Mouse (Mus musculus) embryonic facial prominence, embryonic 10.5 days (tissue): ENCODE results near the gene Cables2. TPM values are rescaled to one million over a fixed set of nuclear protein-coding genes. Genes with fewer than 3 reads are reported as not detected.
A peak's percentile ranks its signal among the peaks of the same experiment; 100 is the strongest.

Experiments used
- DNase-seq: peaks from one replicate; pipeline ENCODE4 v3.0.0-alpha.2; 2017; ENCODE audit warnings: low spot score
- H3K27ac ChIP-seq: fragments of 300-500 bp; sonication (generic); replicated peaks from 2 replicates; pipeline ENCODE4 v1.5.1; 2016; ENCODE audit warnings: mild to moderate bottlenecking
- H3K27me3 ChIP-seq: fragments of 300-500 bp; sonication (generic); replicated peaks from 2 replicates; pipeline ENCODE4 v1.6.1; 2016; ENCODE audit warnings: low read depth, mild to moderate bottlenecking; ENCODE audit not compliant: poor library complexity, severe bottlenecking
- H3K36me3 ChIP-seq: fragments of 300-500 bp; sonication (generic); replicated peaks from 2 replicates; pipeline ENCODE4 v1.6.1; 2016; ENCODE audit warnings: mild to moderate bottlenecking, moderate library complexity
- H3K4me1 ChIP-seq: fragments of 300-500 bp; sonication (generic); 2 replicates; pipeline ENCODE4 v1.6.1; 2016
- H3K4me3 ChIP-seq: fragments of 300-500 bp; sonication (generic); 2 replicates; pipeline ENCODE4 v1.5.1; 2016; ENCODE audit warnings: mild to moderate bottlenecking, moderate library complexity
- H3K9me3 ChIP-seq: fragments of 300-500 bp; sonication (generic); 2 replicates; pipeline ENCODE4 v1.6.1; 2016; ENCODE audit warnings: mild to moderate bottlenecking
- WGBS: fragments of 180-500 bp; shearing (Covaris S2); methylation state at CpG from one replicate; pipeline ENCODE4 v1.1.7; 2016; 5-methylcytosine and 5-hydroxymethylcytosine counted together
- polyA plus RNA-seq: library from polyadenylated mRNA; unstranded; fragments of >200 nt; fragmentation: Nextera tagmentation; extraction: Ambion mirVana; gene quantifications from 2 replicates; pipeline ENCODE4 v1.2.1, GENCODE M21; 2016

Gene Cables2
- polyA plus RNA-seq, 1 experiment from 2014 or later = 12.7 TPM

DNA sequence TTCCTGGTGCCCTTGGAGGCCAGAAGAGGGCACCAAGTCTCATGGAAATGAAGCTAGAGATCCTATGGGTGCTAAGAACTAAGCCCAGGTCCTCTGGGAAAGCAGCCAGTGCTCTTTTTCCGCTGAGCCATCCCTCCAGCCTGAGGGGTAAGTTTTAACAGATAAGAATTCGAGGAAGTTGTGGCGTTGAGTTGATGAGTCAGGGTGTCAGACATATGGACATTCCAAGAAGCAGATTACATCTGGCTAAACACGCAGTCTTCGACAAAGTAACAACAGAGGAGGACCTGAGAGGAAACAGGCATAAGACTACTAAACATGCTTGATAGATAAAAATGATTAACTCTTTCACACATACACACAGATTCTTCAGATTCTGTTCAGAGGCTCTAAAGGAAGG, 34.7 kb downstream of the Cables2 start:
- Histone ChIP-seq H3K4me3 (no peak overlapping the region), H3K36me3 (no peaks in the 10 kb centered on the region), H3K4me1 (peaks cover 19% of the 10 kb centered on the region), H3K27ac (no peak overlapping the region), H3K9me3 (no peaks in the 10 kb centered on the region), H3K27me3 (no peaks in the 10 kb centered on the region)
- no peak for DNase-seq
- 81% methylated on average over 5 of the region's 5 CpGs for WGBS

DNA sequence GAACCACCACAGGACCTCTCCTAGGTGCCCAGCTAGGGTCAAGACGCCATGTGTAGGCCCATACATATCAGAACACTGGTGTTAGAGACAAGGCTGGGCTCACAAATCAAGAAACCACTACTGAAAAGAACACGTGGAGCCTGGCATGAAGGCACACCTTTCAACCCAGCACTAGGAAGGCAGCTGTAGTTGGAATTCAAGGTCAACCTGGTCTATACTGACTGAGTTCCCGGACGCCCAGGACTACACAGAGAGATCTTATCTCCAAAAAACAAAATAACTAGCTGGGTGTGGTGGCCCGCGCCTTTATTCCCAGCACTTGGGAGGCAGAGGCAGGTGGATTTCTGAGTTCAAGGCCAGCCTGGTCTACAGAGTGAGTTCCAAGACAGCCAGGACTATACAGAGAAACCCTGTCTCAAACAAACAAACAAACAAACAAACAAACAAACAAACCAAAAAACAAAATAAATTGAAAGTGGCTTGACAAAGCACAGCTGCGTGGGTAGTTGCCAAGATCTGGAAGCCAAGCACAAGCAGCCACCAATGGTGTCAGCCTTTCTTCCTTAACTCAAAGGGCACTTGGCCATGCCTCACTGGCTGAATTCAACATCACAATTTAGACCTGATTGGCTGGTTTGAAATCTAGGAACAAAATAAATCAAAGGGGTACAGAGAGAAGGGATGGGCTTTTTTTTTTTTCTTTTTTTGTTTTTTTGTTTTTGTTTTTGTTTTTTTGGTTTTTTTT, 35.5 kb downstream of the Cables2 start:
- Histone ChIP-seq H3K4me1 (peaks cover 23% of the 10 kb centered on the region), H3K36me3 (no peaks in the 10 kb centered on the region), H3K4me3 (no peak overlapping the region), H3K9me3 (no peaks in the 10 kb centered on the region), H3K27ac (no peak overlapping the region), H3K27me3 (no peaks in the 10 kb centered on the region)
- 90% methylated on average over 7 of the region's 7 CpGs for WGBS
- no peak for DNase-seq

DNA sequence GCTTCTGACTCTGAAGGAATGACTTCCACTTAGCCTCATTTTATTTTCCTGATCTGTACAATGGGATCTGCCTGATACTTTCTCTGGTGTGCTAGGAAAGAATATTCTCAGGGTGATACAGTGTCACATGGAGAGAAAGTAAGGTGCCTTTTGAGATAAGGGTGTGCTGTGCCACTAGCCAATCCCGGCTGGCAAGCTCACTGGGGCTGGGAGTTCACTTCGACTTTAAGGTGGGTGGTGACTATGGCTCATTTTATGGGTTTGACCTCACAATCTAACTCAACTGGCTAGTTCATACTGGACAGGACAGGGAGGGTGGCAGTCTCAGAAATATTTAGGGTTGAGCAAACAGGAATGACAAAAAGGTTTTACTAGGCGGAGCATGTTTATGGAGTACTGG, 36.4 kb downstream of the Cables2 start:
- Histone ChIP-seq H3K36me3 (no peaks in the 10 kb centered on the region), H3K4me1 (peaks cover 29% of the 10 kb centered on the region), H3K27ac (no peak overlapping the region; the same call in 1 of the 2 replicates), H3K27me3 (no peaks in the 10 kb centered on the region), H3K4me3 (no peak overlapping the region), H3K9me3 (no peaks in the 10 kb centered on the region)
- WGBS = 86% methylated on average over 3 of the region's 3 CpGs
- no peak for DNase-seq

DNA sequence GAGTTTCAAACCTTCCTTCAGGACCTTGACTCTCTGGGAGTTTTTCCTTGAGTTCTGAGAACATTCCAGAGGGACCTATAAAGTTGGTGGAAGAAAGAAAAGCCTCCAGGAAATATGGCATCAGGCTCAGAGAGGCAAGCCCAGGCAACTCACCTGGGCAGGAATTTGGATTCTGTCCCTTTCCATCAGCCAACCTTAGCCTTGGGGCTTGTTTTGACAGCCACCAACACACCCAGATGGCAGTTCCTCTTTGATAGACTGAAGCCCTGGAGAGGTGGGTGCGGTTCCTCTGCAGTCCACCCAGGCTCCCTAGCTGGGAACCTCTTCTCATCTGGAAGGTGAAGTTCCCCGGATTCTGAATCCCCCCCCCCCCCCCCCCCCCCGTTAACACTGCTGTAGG, 36.8 kb downstream of the Cables2 start:
- H3K36me3 ChIP-seq = no peaks in the 10 kb centered on the region
- 51% methylated on average over 3 of the region's 3 CpGs for WGBS
- H3K4me1 ChIP-seq = peaks cover 33% of the 10 kb centered on the region
- H3K27me3 ChIP-seq = no peaks in the 10 kb centered on the region
- no peak overlapping the region for H3K4me3 ChIP-seq
- no peaks in the 10 kb centered on the region for H3K9me3 ChIP-seq
- H3K27ac ChIP-seq = peak overlapping the region; percentile 59
- no peak for DNase-seq

DNA sequence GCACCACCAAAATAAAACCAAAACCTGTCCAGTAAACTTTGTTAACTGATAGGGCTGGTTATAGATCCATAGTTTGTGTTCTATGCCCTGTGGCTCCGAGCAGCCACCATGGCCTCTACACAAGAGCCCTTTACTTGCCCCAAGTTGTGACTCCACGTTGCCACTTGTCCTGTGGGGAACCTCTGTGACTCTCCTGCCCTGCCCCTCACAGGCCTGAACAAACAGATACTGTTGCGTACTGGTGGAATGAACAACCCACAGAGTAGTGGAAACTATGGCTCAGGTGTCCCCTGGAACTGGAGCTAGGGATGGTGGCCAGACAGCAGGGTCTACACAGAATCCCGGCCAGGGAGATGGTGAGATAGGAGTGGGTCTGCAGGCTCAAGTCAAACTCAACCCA, 37.5 kb downstream of the Cables2 start:
- Histone ChIP-seq H3K27ac (peak overlapping the region; percentile 59), H3K27me3 (no peaks in the 10 kb centered on the region), H3K36me3 (no peaks in the 10 kb centered on the region), H3K4me3 (no peak overlapping the region), H3K9me3 (no peaks in the 10 kb centered on the region), H3K4me1 (peaks cover 37% of the 10 kb centered on the region)
- WGBS = 88% methylated on average over 4 of the region's 4 CpGs
- DNase-seq = no peak

DNA sequence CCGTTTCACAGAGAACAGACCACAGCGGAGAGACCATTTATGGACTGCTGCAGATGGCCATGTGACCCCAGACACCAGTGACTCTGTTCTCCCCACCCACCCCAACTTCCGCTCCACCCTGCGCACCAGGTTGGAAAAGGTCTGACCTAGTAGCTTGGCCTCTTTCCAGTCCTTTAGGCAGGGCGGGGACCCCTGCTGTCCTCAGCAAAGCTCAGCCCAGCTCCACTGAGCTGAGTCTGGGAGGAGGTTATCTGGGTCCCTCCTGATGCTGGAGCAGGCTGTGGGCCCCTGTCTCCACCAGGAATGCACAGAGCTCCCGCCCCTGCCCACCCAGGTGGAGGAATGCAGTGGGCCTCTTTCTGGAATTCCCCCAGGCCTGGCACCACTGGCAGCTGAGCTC, 38.3 kb downstream of the Cables2 start:
- 58% methylated on average over 6 of the region's 6 CpGs for WGBS
- Histone ChIP-seq H3K4me3 (no peak overlapping the region), H3K4me1 (peaks cover 39% of the 10 kb centered on the region), H3K27me3 (no peaks in the 10 kb centered on the region), H3K36me3 (no peaks in the 10 kb centered on the region), H3K9me3 (no peaks in the 10 kb centered on the region), H3K27ac (peak overlapping the region; percentile 70)
- peak; percentile 51 for DNase-seq

DNA sequence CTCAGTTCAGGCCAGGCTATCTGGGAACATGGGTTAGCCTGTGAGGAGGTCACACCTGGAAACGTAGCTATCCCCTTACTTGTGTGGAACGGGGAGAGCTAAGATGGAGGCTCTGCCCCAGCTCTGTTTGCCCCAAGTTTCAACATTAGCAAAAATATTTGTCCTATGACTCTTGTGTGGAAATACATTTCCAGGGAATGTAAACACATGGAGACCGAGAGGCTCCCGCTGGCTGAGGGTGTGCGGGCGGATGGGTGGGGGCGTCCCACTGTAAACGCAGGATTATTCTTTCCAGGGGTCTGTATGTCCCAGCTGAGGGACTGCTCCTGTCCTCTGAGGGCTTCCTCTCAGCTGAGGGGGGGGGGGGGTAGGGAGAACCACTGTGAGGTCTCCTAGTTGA, 38.9 kb downstream of the Cables2 start:
- peaks cover 39% of the 10 kb centered on the region for H3K4me1 ChIP-seq
- DNase-seq = no peak
- no peaks in the 10 kb centered on the region for H3K27me3 ChIP-seq
- no peaks in the 10 kb centered on the region for H3K9me3 ChIP-seq
- H3K27ac ChIP-seq = 0 out of 2 replicates have a peak overlapping the region, but pooled peaks have one; percentile 70
- H3K36me3 ChIP-seq = no peaks in the 10 kb centered on the region
- WGBS = 93% methylated on average over 8 of the region's 8 CpGs
- no peak overlapping the region for H3K4me3 ChIP-seq

DNA sequence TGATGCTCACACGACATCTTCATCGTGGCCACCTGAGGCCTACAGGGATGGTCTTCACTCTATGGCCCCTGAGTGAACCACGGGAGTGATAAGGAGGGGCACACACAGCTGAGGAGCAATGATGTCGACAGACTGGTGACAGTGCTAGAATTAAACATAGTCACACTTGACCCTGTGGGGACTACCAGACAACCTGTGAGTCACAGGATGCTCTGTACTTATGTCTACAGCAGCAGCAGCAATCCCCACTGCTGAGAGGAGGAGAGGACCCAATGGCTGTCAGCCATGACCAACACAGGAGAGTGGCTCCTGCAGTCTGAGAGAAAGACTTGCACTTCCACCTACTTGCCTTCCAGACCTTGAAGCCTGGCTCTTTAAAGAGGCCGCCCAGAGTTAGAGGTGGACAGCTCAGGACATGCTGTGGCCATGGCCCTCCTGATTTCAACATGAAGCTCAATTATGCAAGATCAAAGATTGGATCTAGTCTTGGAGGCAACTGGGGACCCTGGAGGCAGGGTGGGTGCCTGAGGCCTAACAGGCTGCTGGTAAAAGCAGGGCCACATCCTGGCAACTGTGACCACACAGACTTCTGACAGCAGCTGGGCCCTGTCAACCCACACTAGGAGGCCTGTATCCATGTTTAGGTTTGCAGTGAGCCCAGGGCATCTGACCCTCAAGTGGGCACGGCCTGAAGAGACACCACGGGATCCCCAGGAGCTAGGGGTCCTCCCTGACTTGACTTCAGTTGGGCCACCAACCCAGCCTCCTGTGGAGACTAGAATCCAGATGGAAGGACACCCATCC, 40.0 kb downstream of the Cables2 start:
- DNase-seq = no peak
- H3K36me3 ChIP-seq = no peaks in the 10 kb centered on the region
- 0 out of 2 replicates have a peak overlapping the region, but pooled peaks have one; percentile 24 for H3K27ac ChIP-seq
- no peak overlapping the region for H3K4me3 ChIP-seq
- H3K9me3 ChIP-seq = no peaks in the 10 kb centered on the region
- peaks cover 48% of the 10 kb centered on the region for H3K4me1 ChIP-seq
- 86% methylated on average over 7 of the region's 7 CpGs for WGBS
- peaks cover 10% of the 10 kb centered on the region for H3K27me3 ChIP-seq

DNA sequence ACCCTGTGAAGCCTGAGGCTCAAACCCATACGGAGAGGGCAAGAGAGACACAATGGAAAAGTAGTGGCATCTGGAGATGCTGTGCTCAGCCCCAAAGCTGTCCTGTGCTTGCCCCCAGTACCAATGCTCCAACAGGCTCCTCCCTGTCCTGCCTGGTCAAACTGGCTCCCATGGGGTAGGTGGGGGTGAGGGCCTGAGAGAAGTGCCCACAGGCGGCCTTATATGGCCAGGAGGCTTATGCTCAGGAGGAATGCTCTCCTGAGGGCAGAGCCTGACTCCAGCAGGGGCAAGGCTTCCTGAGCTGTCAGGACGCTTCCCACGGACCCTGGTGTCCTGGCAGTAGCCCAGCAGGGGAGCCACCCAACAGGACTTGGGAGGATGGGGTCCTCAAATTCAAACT, 42.8 kb downstream of the Cables2 start:
- no peaks in the 10 kb centered on the region for H3K36me3 ChIP-seq
- no peak overlapping the region for H3K4me3 ChIP-seq
- 50% methylated on average over 4 of the region's 4 CpGs for WGBS
- no peak overlapping the region; the same call in none of the 2 replicates for H3K27ac ChIP-seq
- no peak for DNase-seq
- peaks cover 69% of the 10 kb centered on the region for H3K4me1 ChIP-seq
- no peaks in the 10 kb centered on the region for H3K9me3 ChIP-seq
- peaks cover 37% of the 10 kb centered on the region for H3K27me3 ChIP-seq

DNA sequence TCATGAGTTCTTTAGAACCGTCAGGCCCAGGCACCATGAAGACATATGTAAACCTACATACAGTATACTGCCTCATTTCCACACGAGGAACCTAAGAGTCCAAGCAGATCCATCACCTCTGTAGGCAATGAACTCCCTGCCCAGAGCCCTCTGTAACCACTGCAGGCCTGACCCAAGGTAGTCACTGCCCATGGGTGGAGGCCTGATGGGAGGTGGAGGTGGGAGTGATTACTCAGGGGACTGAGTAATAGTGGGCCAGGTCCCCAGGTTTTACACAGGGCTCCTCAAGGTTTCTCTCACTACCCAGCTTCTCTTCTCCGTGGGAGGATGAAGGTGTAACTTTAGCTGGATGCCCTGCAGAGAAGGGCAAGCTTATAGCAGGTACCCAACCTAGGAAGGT, 44.2 kb downstream of the Cables2 start:
- Histone ChIP-seq H3K27ac (no peak overlapping the region), H3K4me1 (peaks cover 72% of the 10 kb centered on the region), H3K27me3 (peaks cover 50% of the 10 kb centered on the region), H3K36me3 (no peaks in the 10 kb centered on the region), H3K4me3 (no peak overlapping the region), H3K9me3 (no peaks in the 10 kb centered on the region)
- no peak for DNase-seq
- 81% methylated on average over 3 of the region's 3 CpGs for WGBS

DNA sequence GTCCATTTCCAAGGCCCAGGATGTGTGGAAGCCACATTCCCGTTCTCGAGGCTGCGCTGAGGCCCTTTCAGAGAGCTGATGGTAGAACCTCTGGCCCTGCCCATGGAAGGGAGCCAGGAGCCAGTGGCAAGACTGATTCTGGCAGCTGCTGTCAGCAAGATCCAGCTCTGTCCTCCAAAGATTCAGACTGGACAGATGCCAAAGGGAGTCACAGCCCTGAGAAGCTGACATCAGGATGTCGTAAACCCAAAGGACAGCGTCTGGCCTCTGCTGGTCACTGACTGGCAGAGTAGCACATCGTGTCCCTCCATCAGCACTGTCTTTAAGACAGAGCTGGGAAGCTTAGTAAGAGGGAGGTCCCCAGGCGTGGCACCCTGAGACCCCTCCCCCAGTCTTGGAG, 44.7 kb downstream of the Cables2 start:
- H3K27me3 ChIP-seq = peaks cover 56% of the 10 kb centered on the region
- H3K9me3 ChIP-seq = no peaks in the 10 kb centered on the region
- no peak for DNase-seq
- H3K4me3 ChIP-seq = no peak overlapping the region
- peak overlapping the region; percentile 70; the same call in 1 of the 2 replicates for H3K27ac ChIP-seq
- H3K4me1 ChIP-seq = peaks cover 72% of the 10 kb centered on the region
- H3K36me3 ChIP-seq = no peaks in the 10 kb centered on the region
- WGBS = 72% methylated on average over 7 of the region's 7 CpGs

DNA sequence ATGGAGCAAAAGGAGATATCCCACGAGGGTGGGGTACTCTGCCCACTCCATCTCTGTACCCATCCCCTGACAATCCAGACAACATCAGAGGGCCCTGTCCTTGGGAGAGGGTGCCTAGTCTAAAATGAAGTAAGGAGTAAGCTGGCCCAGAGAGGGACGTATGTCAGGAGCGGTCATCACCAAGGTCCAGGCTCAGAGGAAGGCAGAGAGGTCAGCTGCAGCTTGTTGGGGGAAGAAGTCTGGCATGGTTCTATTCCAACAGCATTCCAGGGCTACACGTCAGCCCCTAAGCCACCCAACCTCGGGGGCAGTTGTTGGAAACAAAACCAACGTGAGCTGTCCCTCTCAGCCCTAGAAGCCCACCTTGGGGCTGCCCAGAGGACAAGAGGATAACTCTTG, 45.2 kb downstream of the Cables2 start:
- peak overlapping the region; percentile 45 for H3K4me3 ChIP-seq

More for the DNA sequence above, 45.2 kb downstream of the Cables2 start:
- Histone ChIP-seq H3K36me3 (no peaks in the 10 kb centered on the region), H3K9me3 (no peaks in the 10 kb centered on the region), H3K4me1 (peaks cover 76% of the 10 kb centered on the region), H3K27ac (peak overlapping the region; percentile 70), H3K27me3 (peaks cover 61% of the 10 kb centered on the region)
- WGBS = 45% methylated on average over 6 of the region's 6 CpGs
- no peak for DNase-seq
